Mouse (Mus musculus): ENCODE measurements at regions not wholly inside any gene's neighbourhood (a gene's known extent, or its start where the extent isn't known, plus 50 kb on each side); places are given as distances from the start of the nearest gene placed in this dataset.

DNA sequence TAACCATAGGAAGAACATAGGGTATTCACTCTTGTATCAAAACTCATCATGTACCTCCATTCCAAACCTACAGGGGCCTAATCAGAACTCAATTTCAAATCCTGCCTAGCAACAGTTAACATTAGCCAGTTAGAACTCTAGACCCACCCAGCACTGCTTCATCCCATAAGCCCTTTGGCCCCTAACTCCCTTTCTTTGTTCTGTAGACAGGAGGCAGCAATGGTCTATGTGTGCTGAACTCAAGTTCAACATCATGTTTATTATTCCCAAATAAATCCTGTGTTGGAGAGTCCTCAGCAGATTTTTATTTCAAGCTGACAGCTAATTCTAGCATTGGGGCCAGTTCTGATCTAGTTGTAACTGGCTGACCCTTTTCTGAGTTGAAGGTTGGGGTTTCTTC is 112.2 kb downstream of the Ipo8 start:
- TF ChIP-seq CTCF (IDR thresholded peaks at IDR 0.05): no peak; the same call in 1 of the 2 replicates
- intact Hi-C loops (cut with DNase I): no loop called here

DNA sequence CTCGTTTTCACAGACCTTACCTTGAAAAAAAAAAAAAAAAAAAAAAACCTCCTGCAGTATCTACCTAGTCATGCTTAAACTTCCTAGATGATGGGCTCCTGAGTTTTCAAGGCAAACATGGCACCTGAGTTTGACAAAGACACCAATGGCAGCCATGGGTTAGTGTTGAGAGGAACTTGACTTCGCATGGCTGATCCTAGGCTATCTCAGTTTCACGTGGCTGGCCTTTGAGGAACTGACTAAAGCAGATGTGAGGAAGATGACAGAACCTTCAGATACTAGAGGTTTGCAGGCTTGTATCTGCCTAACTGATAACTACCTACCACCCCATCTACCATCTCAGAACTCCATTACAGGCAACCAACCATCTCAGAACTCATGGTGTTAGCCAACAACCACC is 120.9 kb downstream of the Ipo8 start:
- intact Hi-C loops (cut with DNase I): no loop called here
- DNase-seq (ENCODE audit: extremely low spot score in 1 of 2, low spot score in 2 of 2): no peak
- no peak for TF ChIP-seq CTCF (IDR thresholded peaks at IDR 0.05)
- Histone ChIP-seq H3K27ac (no peak overlapping the region), H3K4me3 (no peak overlapping the region)

More for the DNA sequence above, 112.2 kb downstream of the Ipo8 start:
- no peak overlapping the region for H3K27ac ChIP-seq
- no peak overlapping the region for H3K4me3 ChIP-seq
- no peak for DNase-seq (ENCODE audit: extremely low spot score in 1 of 2, low spot score in 2 of 2)

DNA sequence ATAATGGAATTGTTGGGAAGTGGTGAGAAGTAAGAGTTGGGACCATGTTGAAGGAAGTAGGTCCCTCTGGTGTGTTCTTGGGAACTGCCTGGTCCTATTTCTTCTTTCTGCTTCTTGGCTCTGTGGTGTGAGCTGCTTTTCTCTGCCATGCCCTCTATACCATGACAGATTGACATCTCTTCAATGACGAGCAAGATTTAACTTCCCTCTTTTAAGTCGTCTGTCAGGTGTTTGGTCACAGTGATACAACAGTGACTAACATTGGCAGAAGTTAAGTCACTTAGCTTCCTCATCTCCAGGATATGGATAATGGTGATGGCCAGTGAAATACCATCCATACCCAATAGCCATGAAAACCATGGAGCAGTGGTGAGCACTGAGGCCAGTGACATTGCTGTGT is 122.9 kb downstream of the Ipo8 start:
- DNase-seq (ENCODE audit: extremely low spot score in 1 of 2, low spot score in 2 of 2): no peak
- intact Hi-C loops (cut with DNase I): no loop called here
- Histone ChIP-seq H3K4me3 (no peak overlapping the region), H3K27ac (no peak overlapping the region)
- TF ChIP-seq CTCF (IDR thresholded peaks at IDR 0.05): no peak

DNA sequence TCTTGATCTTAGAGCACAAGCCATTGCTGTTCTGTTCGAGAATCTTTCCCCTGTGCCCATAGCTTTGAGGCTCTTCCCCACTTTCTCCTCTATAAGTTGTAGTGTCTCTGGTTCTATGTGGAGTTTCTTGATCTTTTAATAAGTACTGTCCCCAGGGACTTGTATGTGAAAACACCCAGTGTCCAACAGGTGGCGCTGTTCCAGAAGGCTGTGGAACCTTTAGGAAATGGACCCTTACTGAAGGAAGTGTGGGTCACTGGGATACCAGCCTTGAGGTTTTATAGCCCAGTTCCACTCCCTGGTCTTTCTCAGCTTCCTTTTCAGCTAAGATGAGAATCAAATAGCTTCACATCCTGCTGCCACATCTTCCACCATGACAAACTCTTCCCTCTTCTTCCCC is 125.6 kb downstream of the Ipo8 start:
- peak; percentile 57 for TF ChIP-seq CTCF (IDR thresholded peaks at IDR 0.05)
- Histone ChIP-seq H3K4me3 (no peak overlapping the region), H3K27ac (no peak overlapping the region)
- DNase-seq (ENCODE audit: extremely low spot score in 1 of 2, low spot score in 2 of 2): no peak
- intact Hi-C loops (cut with DNase I): no loop called here

DNA sequence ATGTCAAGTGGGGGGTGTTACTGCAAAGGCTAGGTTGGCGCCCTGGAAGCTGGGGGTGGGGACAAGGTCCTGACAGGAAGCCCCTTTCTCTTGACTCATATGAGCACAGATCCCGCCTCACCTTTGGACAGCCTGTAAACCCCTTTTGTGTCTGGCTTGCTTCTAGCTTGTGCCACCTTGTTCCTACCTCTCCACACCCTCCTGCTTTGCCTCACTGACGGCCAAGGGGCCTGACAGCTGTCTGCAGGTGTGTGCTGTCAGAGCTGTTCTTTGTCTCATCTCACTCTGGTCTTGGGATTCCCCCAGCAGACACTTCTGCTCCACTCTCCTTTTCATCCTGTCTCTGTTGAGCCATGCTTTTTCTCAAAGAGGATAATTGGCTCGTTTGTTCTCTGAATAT is 137.9 kb downstream of the Ipo8 start:
- no peak for TF ChIP-seq CTCF (IDR thresholded peaks at IDR 0.05)
- intact Hi-C loops (cut with DNase I): no loop called here
- no peak overlapping the region for H3K4me3 ChIP-seq
- H3K27ac ChIP-seq: no peak overlapping the region
- no peak for DNase-seq (ENCODE audit: extremely low spot score in 1 of 2, low spot score in 2 of 2)

GRCm38 (mm10) chr6:148687770-148688169 is 143.5 kb downstream of the Ipo8 start:
- peak; percentile 65 for TF ChIP-seq CTCF (IDR thresholded peaks at IDR 0.05)
- DNase-seq (ENCODE audit: extremely low spot score in 1 of 2, low spot score in 2 of 2): peak; percentile 49 to 53
- intact Hi-C loops (cut with DNase I): loop anchor here (5.0 kb wide), 3 partner anchors 130 to 440 kb away; partner anchors contain the start of gene Tmtc1
- no peak overlapping the region for H3K4me3 ChIP-seq
- H3K27ac ChIP-seq: no peak overlapping the region

- intact Hi-C loops (cut with DNase I): no loop called here
- DNase-seq (ENCODE audit: extremely low spot score in 1 of 2, low spot score in 2 of 2): no peak
- H3K27ac ChIP-seq: no peak overlapping the region
- TF ChIP-seq CTCF (IDR thresholded peaks at IDR 0.05): no peak
- H3K4me3 ChIP-seq: no peak overlapping the region
Measured at GRCm38 (mm10) chr6:148660152-148660551, 171.1 kb downstream of the Ipo8 start.

DNA sequence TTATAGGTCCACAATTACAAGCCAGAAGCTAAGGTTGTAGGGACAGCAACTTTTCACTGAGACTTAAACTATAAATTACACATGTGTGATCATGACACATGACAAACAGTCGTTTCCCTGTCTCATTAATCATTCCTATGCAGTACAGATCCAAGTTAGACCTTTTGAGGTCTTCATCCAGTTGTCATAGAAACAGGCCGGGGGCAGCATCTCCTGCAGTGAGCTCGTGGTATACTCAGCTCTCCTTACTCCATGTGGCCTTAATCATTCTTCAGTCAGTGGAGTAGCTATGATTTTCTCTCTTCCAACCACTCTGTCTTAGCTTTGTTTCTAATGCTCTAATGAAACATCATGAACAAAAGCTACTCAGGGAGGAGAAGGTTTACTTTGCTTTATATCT is 178.1 kb downstream of the Ipo8 start:
- DNase-seq (ENCODE audit: extremely low spot score in 1 of 2, low spot score in 2 of 2): no peak
- intact Hi-C loops (cut with DNase I): no loop called here
- Histone ChIP-seq H3K4me3 (no peak overlapping the region), H3K27ac (no peak overlapping the region)
- TF ChIP-seq CTCF (IDR thresholded peaks at IDR 0.05): no peak

- Histone ChIP-seq H3K4me3 (no peak overlapping the region), H3K27ac (no peak overlapping the region)
- DNase-seq (ENCODE audit: extremely low spot score in 1 of 2, low spot score in 2 of 2): no peak
- no peak for TF ChIP-seq CTCF (IDR thresholded peaks at IDR 0.05)
- intact Hi-C loops (cut with DNase I): no loop called here
Measured at GRCm38 (mm10) chr6:148652434-148652833, 178.8 kb downstream of the Ipo8 start.

GRCm38 (mm10) chr6:148647423-148648390 is 183.6 kb downstream of the Ipo8 start:
- intact Hi-C loops (cut with DNase I): no loop called here
- TF ChIP-seq CTCF (IDR thresholded peaks at IDR 0.05): no peak
- no peak overlapping the region for H3K4me3 ChIP-seq
- no peak overlapping the region for H3K27ac ChIP-seq
- no peak for DNase-seq (ENCODE audit: extremely low spot score in 1 of 2, low spot score in 2 of 2)

GRCm38 (mm10) chr6:148640595-148640994 is 190.7 kb downstream of the Ipo8 start:
- no peak for TF ChIP-seq CTCF (IDR thresholded peaks at IDR 0.05)
- Histone ChIP-seq H3K27ac (no peak overlapping the region), H3K4me3 (no peak overlapping the region)
- DNase-seq (ENCODE audit: extremely low spot score in 1 of 2, low spot score in 2 of 2): no peak
- intact Hi-C loops (cut with DNase I): no loop called here

DNA sequence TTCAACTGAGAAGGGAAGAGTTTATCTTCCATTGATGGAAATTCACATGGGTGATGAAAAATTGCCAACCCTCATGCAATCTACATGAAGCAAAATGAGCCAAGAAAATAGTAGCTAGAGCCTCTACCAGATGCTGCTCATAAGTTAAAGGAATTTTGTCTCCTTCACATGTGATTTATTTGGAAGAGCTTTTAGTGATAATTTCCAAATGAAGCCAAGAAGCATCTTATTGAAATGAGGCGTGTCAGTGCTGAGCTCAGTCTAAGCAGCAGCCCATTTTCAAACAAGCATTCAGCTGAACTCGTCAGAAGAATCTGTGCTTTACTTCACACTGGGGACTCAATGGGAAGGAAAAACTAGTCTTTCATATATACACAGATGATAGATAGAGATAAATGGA is 190.0 kb upstream of the Tmtc1 start:
- no peak for TF ChIP-seq CTCF (IDR thresholded peaks at IDR 0.05)
- intact Hi-C loops (cut with DNase I): no loop called here
- Histone ChIP-seq H3K4me3 (no peak overlapping the region), H3K27ac (no peak overlapping the region)
- no peak for DNase-seq (ENCODE audit: extremely low spot score in 1 of 2, low spot score in 2 of 2)

Measured in left cerebral cortex, adult 2 months (tissue).